In genomic region chr8:102860021-102860420, GRCm38 (mm10) we compare ENCODE assay signal across 20 mouse cellular contexts.
A peak's percentile ranks its signal among the peaks of the same experiment; 100 is the strongest.
DNase-seq lines count a peak whose midpoint lies in the region.
"Had no signal": no experiment of that assay in that cellular context is flagged by ENCODE, and none has a peak within 500 bp of the region (broad histone marks: within the 10 kb centered on the region; RNA-seq: fewer than 3 reads in every experiment).

No protein-coding gene starts in this region.

- peak; percentile 9 to 54 for DNase-seq in adrenal gland, adult (ENCODE audit: inconsistent age in 2 of 2, low spot score in 1 of 2)
- no peak for DNase-seq in adrenal gland, postnatal 25 days
- DNase-seq in adrenal gland, adult 2 months, result peak; percentile 28
- DNase-seq in adrenal gland, adult 18-20 months (ENCODE audit: low spot score in 2 of 2), result no peak
- DNase-seq in 3T3-L1 (ENCODE audit: low read depth, low spot score), result peak; percentile 53
- DNase-seq in Muller cell, postnatal 12 days (ENCODE audit: inconsistent ontology term), result peak; percentile 59
- DNase-seq in spleen, postnatal 36 days (ENCODE audit: low spot score in 2 of 2), result no peak
- no peak for DNase-seq in left cerebral cortex, adult 8-10 months (ENCODE audit: low spot score in 2 of 2)
- DNase-seq: adrenal gland, adult 8-10 months; adrenal gland, postnatal 10 days; adrenal gland, postnatal 14 days; B cell, adult 2 months; cerebellum, adult 11 months; cerebellum, adult 11-12 months; cerebellum, adult 18-20 months; cerebellum, adult 2 months; cerebellum, adult 8-10 months; cerebellum, adult 9-10 months; cerebellum, adult 9-11 months; cerebellum, postnatal 10 days had no signal

Comparison
In these comparisons a context has a peak if more than half of its experiments do, and no peak if none do; other contexts are left out.
1. DNase-seq: peak in adrenal gland, adult (2 of 2), adrenal gland, adult 2 months (single experiment), 3T3-L1 (single experiment) and Muller cell, postnatal 12 days (single experiment); none in adrenal gland, postnatal 25 days (single experiment), adrenal gland, adult 18-20 months (0 of 2), spleen, postnatal 36 days (0 of 2) and left cerebral cortex, adult 8-10 months (0 of 2).